Mouse (Mus musculus): Measurements from ENCODE around the gene Nxn.

DNA sequence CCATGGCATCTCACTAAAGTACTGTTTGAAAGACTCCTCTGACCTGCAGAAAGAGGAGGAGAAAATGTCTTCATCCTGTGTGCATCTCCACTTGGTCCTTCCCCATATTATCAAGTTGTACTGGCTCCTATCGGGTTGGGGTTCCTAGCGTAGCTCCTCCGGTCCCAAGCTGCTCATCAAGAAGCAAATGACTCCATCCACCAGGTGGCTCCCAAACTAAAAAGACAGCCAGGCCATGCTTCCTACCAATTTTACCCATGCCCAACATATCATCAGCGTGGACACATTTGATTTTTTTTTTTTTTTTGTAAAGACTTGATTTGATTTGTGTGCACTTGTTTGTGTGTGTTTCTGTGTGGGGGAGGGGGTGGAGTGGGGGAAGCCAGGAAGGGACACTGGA, 126.5 kb downstream of the Nxn start:
- no peak for TF ChIP-seq CTCF (IDR thresholded peaks at IDR 0.05; ENCODE audit: low read depth, low read length)
- TF ChIP-seq POLR2A (IDR thresholded peaks at IDR 0.05; ENCODE audit: borderline replicate concordance, low read depth, low read length): no peak
